Mouse (Mus musculus) left cerebral cortex, adult 2 months (tissue): ENCODE results near the gene Col4a1. TPM values are rescaled to one million over a fixed set of nuclear protein-coding genes. Genes with fewer than 3 reads are reported as not detected.

ENCODE experiments used
- DNase-seq, 2 experiments: peaks; one replicate each; pipeline ENCODE4 v3.0.0; 2021 to 2022; ENCODE audit warnings: low spot score in 2 of 2, mixed read lengths in 1 of 2; ENCODE audit errors: extremely low spot score in 1 of 2
- H3K27ac ChIP-seq: fragments of 200-600 bp; 2 replicates; pipeline ENCODE4 v1.8.1; 2022
- H3K4me3 ChIP-seq: fragments of 200-600 bp; 2 replicates; pipeline ENCODE4 v1.8.1; 2022
- CTCF ChIP-seq: fragments of 200-600 bp; IDR thresholded peaks from 2 replicates; pipeline ENCODE4 v1.8.1; 2022; ENCODE audit warnings: antibody characterized with exemption, mild to moderate bottlenecking, moderate library complexity
- intact Hi-C: fragments of 180-260 bp; cut with DNase I; formaldehyde crosslinking; loops from one replicate; pipeline ENCODE4 v1.15.1; 2025
- total RNA-seq, 2 experiments: library from RNA; stranded (reverse); gene quantifications; 2 replicates each; pipeline ENCODE4 v1.2.3; 2021

Gene Col4a1
- total RNA-seq, 2 experiments from 2014 or later = 55.4 to 66.2 TPM

- no peak overlapping the region for H3K27ac ChIP-seq
- no peak overlapping the region for H3K4me3 ChIP-seq
- TF ChIP-seq CTCF = no peak
- DNase-seq = no peak
- intact Hi-C loops = no loop called here
Measured at GRCm38 (mm10) chr8:11181420-11182147, 131.0 kb downstream of the Col4a1 start.

GRCm38 (mm10) chr8:11179869-11180268 lies 132.8 kb downstream of the Col4a1 start:
- TF ChIP-seq CTCF = no peak
- DNase-seq = no peak
- intact Hi-C loops = no loop called here
- Histone ChIP-seq H3K4me3 (no peak overlapping the region), H3K27ac (no peak overlapping the region)

DNA sequence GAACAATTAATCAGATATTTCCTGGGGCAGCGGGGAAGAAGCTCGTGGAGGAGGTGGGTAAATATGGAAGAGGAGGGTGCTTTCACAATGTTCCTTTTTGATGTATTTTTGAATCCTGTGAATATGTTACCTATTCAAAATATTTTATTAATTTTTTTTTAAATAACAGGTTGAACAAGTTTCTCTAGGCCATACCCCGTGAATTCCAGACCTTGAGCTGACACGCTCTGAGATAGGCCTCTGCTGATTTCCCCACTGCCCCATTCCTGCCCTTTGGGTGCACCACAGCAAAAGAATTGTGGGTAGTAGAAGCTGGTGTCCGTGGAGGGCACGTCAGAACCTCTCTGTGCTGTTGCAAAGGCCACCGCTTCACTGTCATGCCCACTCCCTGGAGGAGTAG lies 136.2 kb downstream of the Col4a1 start:
- no peak for DNase-seq
- H3K4me3 ChIP-seq = no peak overlapping the region
- no peak overlapping the region for H3K27ac ChIP-seq
- intact Hi-C loops = no loop called here
- TF ChIP-seq CTCF = no peak

DNA sequence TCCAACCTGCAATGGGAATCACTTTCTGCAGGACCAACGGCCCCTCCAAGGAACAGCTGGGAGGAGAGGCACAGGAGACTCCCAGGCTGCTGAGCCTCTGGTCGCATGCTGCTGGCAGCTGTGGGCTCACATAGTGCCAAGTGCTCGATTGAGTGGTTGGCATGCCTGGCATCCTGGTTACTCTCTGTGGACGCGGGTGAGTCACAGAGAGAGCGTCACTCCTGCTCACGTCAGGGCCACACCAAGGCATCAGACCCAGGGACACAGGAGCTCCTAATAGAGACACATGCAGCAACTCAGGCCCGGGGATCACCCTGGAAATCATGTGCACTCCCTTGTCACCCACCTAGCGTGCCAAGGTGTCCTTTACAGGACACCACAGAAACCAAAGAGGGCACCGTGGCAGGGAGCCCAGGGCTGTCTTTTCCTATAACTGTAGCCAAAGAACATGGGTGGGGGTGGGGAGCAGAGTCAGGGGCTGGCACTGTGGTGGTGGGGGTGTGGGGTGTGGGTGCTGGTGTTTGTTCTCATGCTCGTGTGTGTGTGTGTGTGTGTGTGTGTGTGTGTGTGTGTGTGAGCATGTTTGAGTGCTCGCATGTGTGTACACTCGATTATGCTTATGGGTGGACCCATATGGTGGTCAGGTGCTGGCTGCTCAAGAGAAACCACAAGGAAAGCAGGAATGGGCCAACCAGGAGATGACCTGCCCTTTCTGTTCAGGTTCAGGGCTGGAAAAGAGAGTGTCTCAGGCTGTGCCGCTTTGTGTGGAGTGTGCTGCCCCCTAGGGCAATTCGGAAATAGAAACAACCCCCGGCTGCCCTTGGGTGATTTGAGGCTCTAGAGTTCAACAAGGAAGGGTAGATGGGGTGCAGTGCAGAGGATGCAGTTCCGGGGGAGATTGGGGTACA lies 139.1 kb downstream of the Col4a1 start:
- intact Hi-C loops = loop anchor here (1.0 to 5.0 kb wide), 4 partner anchors 161 to 756 kb away; no protein-coding TSS in a partner anchor
- Histone ChIP-seq H3K27ac (no peak overlapping the region), H3K4me3 (no peak overlapping the region)
- peak in 1 of 2 experiments; percentile 37 for DNase-seq
- peak; percentile 57 for TF ChIP-seq CTCF

DNA sequence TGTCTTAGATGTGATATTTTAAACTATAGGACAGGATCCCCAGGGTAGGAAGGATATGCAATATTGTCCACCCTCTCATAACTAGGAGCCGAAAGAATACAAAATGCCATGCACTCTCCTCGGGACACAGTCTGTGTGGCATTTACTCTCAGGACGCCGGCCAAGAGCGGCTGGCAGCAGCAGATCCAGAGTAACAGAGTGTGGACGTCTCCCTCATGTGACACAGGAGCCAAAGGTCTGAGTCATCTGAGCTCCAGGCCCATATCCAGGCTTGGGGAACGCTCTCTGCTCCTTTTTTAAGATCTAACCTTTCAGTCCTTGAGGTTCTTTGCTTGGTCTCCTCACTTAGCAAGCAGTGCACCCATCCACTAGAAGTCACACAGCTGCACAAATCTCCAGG lies 141.1 kb downstream of the Col4a1 start:
- Histone ChIP-seq H3K4me3 (no peak overlapping the region), H3K27ac (no peak overlapping the region)
- TF ChIP-seq CTCF = no peak
- intact Hi-C loops = loop anchor here (5.0 kb wide), 1 partner anchor 754 kb away; no protein-coding TSS in a partner anchor
- no peak for DNase-seq

DNA sequence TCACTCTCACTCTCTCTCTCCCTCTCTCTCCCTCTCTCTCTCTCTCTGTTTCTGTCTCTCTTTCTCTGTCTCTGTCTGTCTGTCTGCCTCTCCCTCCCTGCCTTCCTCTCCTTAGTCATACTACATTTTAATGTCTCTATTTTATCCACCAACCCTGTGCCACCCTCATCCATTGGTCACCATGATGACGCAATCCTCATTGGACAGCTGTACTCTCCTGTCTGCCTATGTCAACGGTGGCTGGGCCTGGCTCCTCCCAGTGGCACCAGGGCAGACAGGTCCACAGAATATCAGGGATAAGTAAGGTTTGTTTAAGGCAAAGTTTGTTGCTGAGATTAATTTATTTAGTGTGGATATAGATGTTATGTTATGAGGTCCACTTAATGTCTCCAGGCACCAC lies 143.2 kb downstream of the Col4a1 start:
- intact Hi-C loops = no loop called here
- no peak overlapping the region for H3K4me3 ChIP-seq
- H3K27ac ChIP-seq = no peak overlapping the region
- no peak for TF ChIP-seq CTCF
- no peak for DNase-seq

- intact Hi-C loops = no loop called here
- Histone ChIP-seq H3K27ac (no peak overlapping the region), H3K4me3 (no peak overlapping the region)
- DNase-seq = no peak
- TF ChIP-seq CTCF = no peak
Measured at GRCm38 (mm10) chr8:11168780-11169179, 143.8 kb downstream of the Col4a1 start.

- no peak for TF ChIP-seq CTCF
- DNase-seq = no peak
- intact Hi-C loops = no loop called here
- no peak overlapping the region for H3K27ac ChIP-seq
- H3K4me3 ChIP-seq = no peak overlapping the region
Measured at GRCm38 (mm10) chr8:11167955-11168354, 144.7 kb downstream of the Col4a1 start.

- no peak overlapping the region for H3K27ac ChIP-seq
- DNase-seq = no peak
- intact Hi-C loops = no loop called here
- TF ChIP-seq CTCF = no peak
- H3K4me3 ChIP-seq = no peak overlapping the region
Measured at GRCm38 (mm10) chr8:11165592-11165991, 147.0 kb downstream of the Col4a1 start.

- no peak for DNase-seq
- no peak overlapping the region for H3K4me3 ChIP-seq
- intact Hi-C loops = no loop called here
- no peak overlapping the region for H3K27ac ChIP-seq
- TF ChIP-seq CTCF = no peak
Measured at GRCm38 (mm10) chr8:11156319-11156692, 156.3 kb downstream of the Col4a1 start.

DNA sequence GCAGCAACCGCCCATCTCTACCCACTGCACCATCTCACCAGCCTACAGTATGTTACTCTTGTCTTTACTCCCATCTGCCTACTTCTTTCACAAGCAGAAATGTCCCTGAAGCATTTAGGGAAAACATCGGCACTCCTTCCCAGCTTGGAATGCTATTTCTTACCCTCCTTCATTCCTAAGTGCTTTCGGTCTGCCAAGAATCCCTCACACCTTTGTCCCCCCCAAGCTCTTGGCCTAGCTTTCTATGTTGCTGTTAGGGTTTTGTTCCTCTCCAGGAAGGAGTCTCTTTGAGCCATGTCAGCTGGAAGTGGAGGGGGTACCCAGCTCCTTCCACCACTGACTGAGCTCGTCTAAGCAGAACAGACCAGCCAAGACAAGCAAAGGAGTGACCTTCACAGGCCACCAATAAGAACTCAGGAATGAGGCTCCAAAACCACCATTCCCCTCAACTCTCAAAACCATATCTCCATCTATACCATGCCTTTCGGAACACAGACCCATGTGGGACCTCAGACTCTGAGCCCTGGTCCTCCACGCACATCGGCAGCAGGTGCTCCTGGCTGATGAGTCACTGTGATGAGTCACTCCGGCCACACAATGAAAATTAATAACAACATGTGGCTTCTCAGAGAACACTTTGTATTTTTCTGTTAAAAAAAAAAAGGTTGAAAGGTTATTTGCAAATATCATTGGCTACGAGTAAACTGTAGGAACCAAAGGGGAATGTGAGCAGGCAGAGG lies 156.9 kb downstream of the Col4a1 start:
- intact Hi-C loops = no loop called here

DNA sequence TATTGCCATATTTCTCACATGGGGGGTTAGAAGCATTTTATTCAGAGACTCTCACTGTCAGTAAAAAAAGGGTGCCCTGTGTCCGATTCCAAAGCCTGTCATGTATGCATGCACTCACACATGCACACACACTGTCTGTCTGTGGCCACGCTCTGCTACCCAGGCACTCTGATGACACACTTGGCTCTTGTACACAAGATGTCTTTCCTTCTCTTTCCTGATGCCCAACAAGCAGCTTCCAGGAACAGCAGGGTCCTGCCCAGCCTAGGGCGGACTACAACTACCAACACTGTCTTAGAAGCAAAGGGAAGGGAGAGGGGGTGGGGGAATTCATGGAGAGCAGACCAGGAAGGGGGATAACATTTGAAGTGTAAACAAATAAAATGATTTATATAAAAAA lies 162.4 kb downstream of the Col4a1 start:
- no peak for DNase-seq
- intact Hi-C loops = no loop called here
- no peak overlapping the region for H3K27ac ChIP-seq
- no peak for TF ChIP-seq CTCF
- H3K4me3 ChIP-seq = no peak overlapping the region

More for the DNA sequence above, 156.9 kb downstream of the Col4a1 start:
- Histone ChIP-seq H3K27ac (no peak overlapping the region), H3K4me3 (no peak overlapping the region)
- DNase-seq = no peak
- TF ChIP-seq CTCF = no peak
